Comparison of ENCODE assay signal across 31 mouse cellular contexts in genomic region chr4:108866806-108867205, GRCm38 (mm10). TPM values are rescaled to one million over a fixed set of nuclear protein-coding genes. Genes with fewer than 3 reads are reported as not detected.
DNase-seq lines count a peak whose midpoint lies in the region; ATAC-seq and TF ChIP-seq lines count a peak whose summit lies in the region.
"Had no signal": no experiment of that assay in that cellular context is flagged by ENCODE, and none has a peak within 500 bp of the region (broad histone marks: within the 10 kb centered on the region; RNA-seq: fewer than 3 reads in every experiment).

No protein-coding gene starts in this region.

- peak; percentile 85 for ATAC-seq in erythroid progenitor cell, adult 5-6 weeks (replicated peaks; ENCODE audit: low FRiP score, poor library complexity, severe bottlenecking)
- ATAC-seq in liver, embryonic 14.5 days (ENCODE audit: insufficient read depth): peak; percentile 90
- peak; percentile 86 for ATAC-seq in megakaryocyte-erythroid progenitor cell, adult 5-6 weeks (replicated peaks; ENCODE audit: low FRiP score, low TSS enrichment, poor library complexity, severe bottlenecking)
- no peak for ATAC-seq in hindbrain, postnatal 0 days
- ATAC-seq: CD4-positive, CD25-positive, alpha-beta regulatory T cell, adult 4 months; intestine, postnatal 0 days; midbrain, embryonic 15.5 days had no signal

- peaks cover 6 to 7% of the 10 kb centered on the region in 2 experiments; a peak in 3 of 4 replicates for H3K4me1 ChIP-seq in liver, embryonic 14.5 days (replicated peaks; ENCODE audit: control insufficient read depth in 2 of 2, insufficient read depth in 2 of 2, low read length in 1 of 2)
- no peaks in the 10 kb centered on the region for H3K4me1 ChIP-seq in hindbrain, postnatal 0 days (ENCODE audit: insufficient read depth, low read length)
- H3K4me1 ChIP-seq: embryonic facial prominence, embryonic 12.5 days; forebrain, embryonic 12.5 days; heart, embryonic 10.5 days; heart, embryonic 15.5 days; hindbrain, embryonic 12.5 days; midbrain, embryonic 10.5 days; midbrain, embryonic 15.5 days; neural tube, embryonic 12.5 days; stomach, embryonic 15.5 days had no signal

- peak overlapping the region; percentile 34 for H3K27ac ChIP-seq in liver, embryonic 14.5 days
- no peak overlapping the region for H3K27ac ChIP-seq in hindbrain, postnatal 0 days
- H3K27ac ChIP-seq: embryonic facial prominence, embryonic 12.5 days; forebrain, embryonic 12.5 days; heart, embryonic 10.5 days; heart, embryonic 15.5 days; hindbrain, embryonic 12.5 days; macrophage; midbrain, embryonic 10.5 days; midbrain, embryonic 15.5 days; neural tube, embryonic 12.5 days; stomach, embryonic 15.5 days had no signal

- H3K4me3 ChIP-seq in liver, embryonic 14.5 days (ENCODE audit: insufficient read depth in 1 of 2, low read depth in 2 of 2, low read length in 2 of 2): peak overlapping the region in 1 of 2 experiments; percentile 13; a peak in 1 of 4 replicates
- H3K4me3 ChIP-seq in hindbrain, postnatal 0 days (ENCODE audit: low read length): no peak overlapping the region
- H3K4me3 ChIP-seq: embryonic facial prominence, embryonic 12.5 days; forebrain, embryonic 12.5 days; heart, embryonic 10.5 days; heart, embryonic 15.5 days; hindbrain, embryonic 12.5 days; midbrain, embryonic 10.5 days; midbrain, embryonic 15.5 days; neural tube, embryonic 12.5 days; stomach, embryonic 15.5 days had no signal

- H3K9me3 ChIP-seq in liver, embryonic 14.5 days (ENCODE audit: control insufficient read depth, low read length): no peaks in the 10 kb centered on the region
- no peaks in the 10 kb centered on the region for H3K9me3 ChIP-seq in hindbrain, postnatal 0 days (ENCODE audit: low read length)
- H3K9me3 ChIP-seq: embryonic facial prominence, embryonic 12.5 days; forebrain, embryonic 12.5 days; heart, embryonic 10.5 days; heart, embryonic 15.5 days; hindbrain, embryonic 12.5 days; midbrain, embryonic 10.5 days; midbrain, embryonic 15.5 days; neural tube, embryonic 12.5 days; stomach, embryonic 15.5 days had no signal

- whole genome bisulfite sequencing in liver, embryonic 14.5 days (ENCODE audit: insufficient replicate concordance): 22% methylated on average over 7 of the region's 7 CpGs
- WGBS in hindbrain, postnatal 0 days: 81% methylated on average over 7 of the region's 7 CpGs

- peak; percentile 68; the same call in 1 of the 2 replicates for TF ChIP-seq EP300 in liver, embryonic 14.5 days (IDR thresholded peaks at IDR 0.05; ENCODE audit: low read depth)

- no peak for TF ChIP-seq CTCF in liver, embryonic 14.5 days (IDR thresholded peaks at IDR 0.05; ENCODE audit: low read depth)
- TF ChIP-seq CTCF in hindbrain, postnatal 0 days (IDR thresholded peaks at IDR 0.05; ENCODE audit: low read depth): no peak

- no peaks in the 10 kb centered on the region for H3K27me3 ChIP-seq in liver, embryonic 14.5 days (ENCODE audit: control insufficient read depth, insufficient read depth, low read length)
- H3K27me3 ChIP-seq in hindbrain, postnatal 0 days (ENCODE audit: insufficient read depth, low read length): no peaks in the 10 kb centered on the region
- H3K27me3 ChIP-seq: embryonic facial prominence, embryonic 12.5 days; forebrain, embryonic 12.5 days; heart, embryonic 15.5 days; hindbrain, embryonic 12.5 days; midbrain, embryonic 15.5 days; neural tube, embryonic 12.5 days; stomach, embryonic 15.5 days had no signal

- no peaks in the 10 kb centered on the region for H3K36me3 ChIP-seq in liver, embryonic 14.5 days (replicated peaks; ENCODE audit: control insufficient read depth, insufficient read depth, low read depth)
- peaks cover 13% of the 10 kb centered on the region for H3K36me3 ChIP-seq in hindbrain, postnatal 0 days (ENCODE audit: insufficient read depth, low read length)

- peak; percentile 62 for DNase-seq in c-Kit-positive CD71-positive TER-119-positive erythroid progenitor cells, embryonic 14.5 days (ENCODE audit: low spot score)
- DNase-seq in liver, embryonic 14.5 days (ENCODE audit: low read depth in 3 of 3, low spot score in 3 of 3): peak; percentile 57 to 67 (median 59)
- DNase-seq in right cerebral cortex, postnatal 4 days: no peak
- DNase-seq in ovary, postnatal 10 days (ENCODE audit: low spot score): no peak
- no peak for DNase-seq in hindbrain, postnatal 0 days (ENCODE audit: low spot score)
- DNase-seq: adrenal gland, postnatal 10 days; cerebellum, adult 11 months; cerebellum, adult 9-10 months; cerebellum, postnatal 36 days; embryo, embryonic 11 days; gastrocnemius, postnatal 10 days; kidney, postnatal 14 days; right cerebral cortex, postnatal 14 days had no signal

- H3K9ac ChIP-seq in liver, embryonic 14.5 days (replicated peaks): peak overlapping the region; percentile 25; the same call in 1 of the 2 replicates
- no peak overlapping the region for H3K9ac ChIP-seq in hindbrain, postnatal 0 days (replicated peaks; ENCODE audit: low read length)
- H3K9ac ChIP-seq: embryonic facial prominence, embryonic 12.5 days; forebrain, embryonic 12.5 days; heart, embryonic 15.5 days; hindbrain, embryonic 12.5 days; midbrain, embryonic 15.5 days; neural tube, embryonic 12.5 days; stomach, embryonic 15.5 days had no signal

- peak overlapping the region; percentile 63 for H3K4me2 ChIP-seq in liver, embryonic 14.5 days (ENCODE audit: low read depth)
- H3K4me2 ChIP-seq in hindbrain, postnatal 0 days (ENCODE audit: low read depth, low read length): no peak overlapping the region
- H3K4me2 ChIP-seq: embryonic facial prominence, embryonic 12.5 days; forebrain, embryonic 12.5 days; heart, embryonic 15.5 days; hindbrain, embryonic 12.5 days; midbrain, embryonic 15.5 days; neural tube, embryonic 12.5 days; stomach, embryonic 15.5 days had no signal

RNA-seq across cellular contexts. Expression of gene Rab3b, which starts 12.1 kb away (rescaled TPM):
- total RNA-seq in erythroid progenitor cell, adult 5-6 weeks (2015; ENCODE audit: low replicate concordance): not detected in 2 replicates
- not detected in 2 replicates for total RNA-seq in erythroid progenitor cell, adult 5-6 weeks (2017; ENCODE audit: low replicate concordance)
- 0.98 and 1.3 TPM in 2 replicates for polyA plus RNA-seq in liver, embryonic 14.5 days (2012; rRNA removed)
- 1.2 and 2.2 TPM in 2 replicates for polyA plus RNA-seq in liver, embryonic 14.5 days (2014; fragmentation: Nextera tagmentation; extraction: Ambion mirVana)
- not detected in 2 replicates for total RNA-seq in megakaryocyte-erythroid progenitor cell, adult 5-6 weeks (2014; fragmentation: Nextera tagmentation)
- not detected in 2 replicates for total RNA-seq in megakaryocyte-erythroid progenitor cell, adult 5-6 weeks (2017)
- 76.3 and 99.1 TPM in 2 replicates for total RNA-seq in hindbrain, postnatal 0 days (2014; rRNA removed)
- 289 and 314 TPM in 2 replicates for polyA plus RNA-seq in hindbrain, postnatal 0 days (2015; fragmentation: Nextera tagmentation; extraction: Ambion mirVana)
- polyA plus RNA-seq: CD4-positive, CD25-positive, alpha-beta regulatory T cell, adult 4 months; macrophage had no signal

RNA-seq across cellular contexts. Expression of gene A730015C16Rik, which starts 18.4 kb away (rescaled TPM):
- not detected in 2 replicates for total RNA-seq in erythroid progenitor cell, adult 5-6 weeks (2015; ENCODE audit: low replicate concordance)
- total RNA-seq in erythroid progenitor cell, adult 5-6 weeks (2017; ENCODE audit: low replicate concordance): 0.51 TPM in 1 of 2 replicates, not detected in the other
- 0.10 TPM in 1 of 2 replicates, not detected in the other for polyA plus RNA-seq in liver, embryonic 14.5 days (2012; rRNA removed)
- polyA plus RNA-seq in liver, embryonic 14.5 days (2014; fragmentation: Nextera tagmentation; extraction: Ambion mirVana): 0.23 TPM in 1 of 2 replicates, not detected in the other
- not detected in 2 replicates for total RNA-seq in megakaryocyte-erythroid progenitor cell, adult 5-6 weeks (2014; fragmentation: Nextera tagmentation)
- total RNA-seq in megakaryocyte-erythroid progenitor cell, adult 5-6 weeks (2017): 0.42 TPM in 1 of 2 replicates, not detected in the other
- total RNA-seq in hindbrain, postnatal 0 days (2014; rRNA removed): 1.4 TPM in 1 of 2 replicates, not detected in the other
- polyA plus RNA-seq in hindbrain, postnatal 0 days (2015; fragmentation: Nextera tagmentation; extraction: Ambion mirVana): 1.2 and 1.6 TPM in 2 replicates
- total RNA-seq: adrenal gland, postnatal 10 days; gastrocnemius, postnatal 10 days; heart, postnatal 25 days; layer of hippocampus, adult 18-20 months; left cerebral cortex, adult 18-20 months had no signal
- polyA plus RNA-seq: CD4-positive, CD25-positive, alpha-beta regulatory T cell, adult 4 months; gonadal fat pad, adult 2 months; macrophage had no signal

RNA-seq across cellular contexts. Expression of gene Kti12, which starts 19.2 kb away (rescaled TPM):
- 8.4 and 17.7 TPM in 2 replicates for total RNA-seq in erythroid progenitor cell, adult 5-6 weeks (2015; ENCODE audit: low replicate concordance)
- 2.6 and 4.4 TPM in 2 replicates for total RNA-seq in erythroid progenitor cell, adult 5-6 weeks (2017; ENCODE audit: low replicate concordance)
- 25.4 and 29.9 TPM in 2 replicates for polyA plus RNA-seq in liver, embryonic 14.5 days (2012; rRNA removed)
- 38.0 and 41.0 TPM in 2 replicates for polyA plus RNA-seq in liver, embryonic 14.5 days (2014; fragmentation: Nextera tagmentation; extraction: Ambion mirVana)
- total RNA-seq in megakaryocyte-erythroid progenitor cell, adult 5-6 weeks (2014; fragmentation: Nextera tagmentation): 64.5 and 71.6 TPM in 2 replicates
- total RNA-seq in megakaryocyte-erythroid progenitor cell, adult 5-6 weeks (2017): 30.7 and 50.8 TPM in 2 replicates
- total RNA-seq in hindbrain, postnatal 0 days (2014; rRNA removed): 34.5 and 34.8 TPM in 2 replicates
- polyA plus RNA-seq in hindbrain, postnatal 0 days (2015; fragmentation: Nextera tagmentation; extraction: Ambion mirVana): 29.4 and 29.7 TPM in 2 replicates

RNA-seq across cellular contexts. Expression of gene Txndc12, which starts 32.4 kb away (rescaled TPM):
- total RNA-seq in erythroid progenitor cell, adult 5-6 weeks (2015; ENCODE audit: low replicate concordance): 13.8 and 15.1 TPM in 2 replicates
- 7.9 and 14.8 TPM in 2 replicates for total RNA-seq in erythroid progenitor cell, adult 5-6 weeks (2017; ENCODE audit: low replicate concordance)
- 7.8 and 12.4 TPM in 2 replicates for polyA plus RNA-seq in liver, embryonic 14.5 days (2012; rRNA removed)
- 25.1 and 26.3 TPM in 2 replicates for polyA plus RNA-seq in liver, embryonic 14.5 days (2014; fragmentation: Nextera tagmentation; extraction: Ambion mirVana)
- total RNA-seq in megakaryocyte-erythroid progenitor cell, adult 5-6 weeks (2014; fragmentation: Nextera tagmentation): 19.7 and 20.8 TPM in 2 replicates
- 18.3 and 56.6 TPM in 2 replicates for total RNA-seq in megakaryocyte-erythroid progenitor cell, adult 5-6 weeks (2017)
- 38.1 and 41.3 TPM in 2 replicates for total RNA-seq in hindbrain, postnatal 0 days (2014; rRNA removed)
- 68.2 and 73.3 TPM in 2 replicates for polyA plus RNA-seq in hindbrain, postnatal 0 days (2015; fragmentation: Nextera tagmentation; extraction: Ambion mirVana)

RNA-seq across cellular contexts. Expression of gene Btf3l4, which starts 33.4 kb away (rescaled TPM):
- 33.5 and 49.7 TPM in 2 replicates for total RNA-seq in erythroid progenitor cell, adult 5-6 weeks (2015; ENCODE audit: low replicate concordance)
- 30.3 and 36.5 TPM in 2 replicates for total RNA-seq in erythroid progenitor cell, adult 5-6 weeks (2017; ENCODE audit: low replicate concordance)
- polyA plus RNA-seq in liver, embryonic 14.5 days (2012; rRNA removed): 11.1 and 22.1 TPM in 2 replicates
- 47.6 and 49.4 TPM in 2 replicates for polyA plus RNA-seq in liver, embryonic 14.5 days (2014; fragmentation: Nextera tagmentation; extraction: Ambion mirVana)
- total RNA-seq in megakaryocyte-erythroid progenitor cell, adult 5-6 weeks (2014; fragmentation: Nextera tagmentation): 55.3 and 67.7 TPM in 2 replicates
- total RNA-seq in megakaryocyte-erythroid progenitor cell, adult 5-6 weeks (2017): 61.7 and 80.3 TPM in 2 replicates
- total RNA-seq in hindbrain, postnatal 0 days (2014; rRNA removed): 80.6 and 89.6 TPM in 2 replicates
- polyA plus RNA-seq in hindbrain, postnatal 0 days (2015; fragmentation: Nextera tagmentation; extraction: Ambion mirVana): 149 and 152 TPM in 2 replicates

Comparison
In these comparisons a context has a peak if more than half of its experiments do, and no peak if none do; other contexts are left out.
1. DNase-seq: peak in c-Kit-positive CD71-positive TER-119-positive erythroid progenitor cells, embryonic 14.5 days (single experiment) and liver, embryonic 14.5 days (3 of 3); none in right cerebral cortex, postnatal 4 days (single experiment), ovary, postnatal 10 days (single experiment) and hindbrain, postnatal 0 days (single experiment).
2. RNA of gene Rab3b, which starts 12.1 kb away (total RNA-seq): 76.3 to 99.1 TPM in hindbrain, postnatal 0 days; not detected in erythroid progenitor cell, adult 5-6 weeks and not detected in megakaryocyte-erythroid progenitor cell, adult 5-6 weeks; every median in the first group is over 10 times any median in the second.